Mouse (Mus musculus): Measurements from ENCODE around the gene Kpna2.
"Not testable (repeated sequence)": the region's sequence is repeated elsewhere in the genome, so short reads cannot be mapped to it uniquely, and the experiment has no call there.

Kpna2 gene

GRCm38 (mm10) chr11:107019318-107019717 is 20.0 kb upstream of the Kpna2 start:
- CTCF ChIA-PET = no interaction called here

DNA sequence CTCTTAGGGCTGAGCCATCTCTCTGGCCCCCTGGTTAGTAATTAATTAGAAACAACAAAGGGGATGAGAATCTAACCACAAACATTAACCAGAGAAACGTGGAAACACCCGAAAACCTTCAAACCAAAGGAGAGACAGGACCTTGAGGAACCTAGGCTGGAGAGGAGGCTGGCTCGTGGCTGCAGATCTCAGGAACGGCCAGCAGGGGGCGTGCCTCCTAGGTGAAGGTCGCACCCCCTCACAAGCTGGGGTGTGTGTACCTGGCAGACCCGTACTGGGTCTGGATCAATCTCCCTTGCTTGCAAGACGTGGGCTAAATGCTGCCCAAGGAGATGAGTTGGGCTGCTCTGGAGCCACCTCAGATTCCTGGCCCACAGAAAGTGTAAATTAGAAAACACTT is 19.3 kb upstream of the Kpna2 start:
- CTCF ChIA-PET = interaction anchor here (1.5 kb wide), 1 partner anchor 9 kb away, joined by 7 read pairs; no protein-coding TSS in a partner anchor

- CTCF ChIA-PET = interaction anchor here (1.5 kb wide), 1 partner anchor 10 kb away, joined by 7 read pairs; no protein-coding TSS in a partner anchor
Observed at GRCm38 (mm10) chr11:107017339-107017886, 18.1 kb upstream of the Kpna2 start.

DNA sequence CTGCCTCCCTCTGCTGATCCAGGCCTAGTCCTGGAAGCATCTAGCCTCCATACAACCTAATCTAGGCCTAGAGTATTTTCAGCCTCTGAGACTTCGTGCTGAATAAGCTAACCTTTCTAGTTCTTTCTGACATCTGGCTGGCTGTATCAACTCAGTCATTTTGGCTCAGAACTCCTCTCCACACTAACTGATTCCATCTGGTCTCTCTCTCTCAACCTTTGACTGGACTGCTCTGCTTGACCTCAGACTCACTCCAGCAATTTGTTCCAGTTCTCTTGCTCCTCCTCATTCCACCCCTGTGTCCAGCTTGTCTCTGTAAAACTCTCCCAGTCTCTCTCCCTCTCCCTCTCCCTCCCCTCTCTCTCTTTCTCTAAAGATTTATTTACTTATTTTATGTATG is 17.6 kb upstream of the Kpna2 start:
- CTCF ChIA-PET = no interaction called here

GRCm38 (mm10) chr11:107015535-107016187 is 16.3 kb upstream of the Kpna2 start:
- CTCF ChIA-PET = not testable (repeated sequence)

DNA sequence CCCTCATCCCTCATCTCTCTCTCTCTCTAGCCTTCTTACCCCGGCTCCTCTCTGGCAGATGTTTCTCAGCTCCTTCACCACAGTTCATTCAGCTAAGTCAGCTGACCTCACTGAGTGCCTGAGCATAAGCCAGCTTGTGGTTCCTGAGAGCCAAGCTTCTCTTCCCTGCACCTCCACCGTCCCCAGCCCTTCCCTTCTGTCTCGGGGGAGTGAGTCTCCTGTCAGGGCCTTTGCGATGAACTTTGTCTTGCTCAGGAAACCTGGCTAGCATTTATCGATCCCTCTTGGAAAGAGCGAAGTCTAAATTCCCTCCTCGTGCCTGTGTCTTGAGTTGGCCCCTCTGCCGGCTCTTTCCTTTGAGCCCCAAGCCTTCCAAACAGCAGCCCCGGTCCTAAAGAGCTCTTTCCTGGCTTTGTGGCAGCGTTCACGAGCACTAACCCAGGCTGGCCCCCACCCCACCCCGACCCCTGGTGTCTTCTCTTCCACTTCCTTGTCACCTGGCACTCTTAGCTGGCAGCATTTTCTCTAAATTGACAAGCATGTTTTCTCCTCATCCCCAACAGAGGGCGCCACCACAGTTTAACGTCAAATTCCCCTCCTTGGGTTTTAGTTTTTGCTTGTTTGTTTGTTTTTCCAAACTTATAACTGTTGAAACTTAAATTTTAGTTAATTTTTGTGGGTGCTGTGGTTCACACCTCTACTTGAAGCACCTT is 15.4 kb upstream of the Kpna2 start:
- CTCF ChIA-PET = interaction anchor here (0.6 to 0.7 kb wide), 3 partner anchors 25 to 580 kb away, joined by 4 to 7 read pairs (median 4); no protein-coding TSS in a partner anchor

- CTCF ChIA-PET = interaction anchor here (0.6 to 0.7 kb wide), 2 partner anchors 24 to 123 kb away, joined by 4 to 7 read pairs; no protein-coding TSS in a partner anchor
Observed at GRCm38 (mm10) chr11:107014020-107014585, 14.8 kb upstream of the Kpna2 start.

DNA sequence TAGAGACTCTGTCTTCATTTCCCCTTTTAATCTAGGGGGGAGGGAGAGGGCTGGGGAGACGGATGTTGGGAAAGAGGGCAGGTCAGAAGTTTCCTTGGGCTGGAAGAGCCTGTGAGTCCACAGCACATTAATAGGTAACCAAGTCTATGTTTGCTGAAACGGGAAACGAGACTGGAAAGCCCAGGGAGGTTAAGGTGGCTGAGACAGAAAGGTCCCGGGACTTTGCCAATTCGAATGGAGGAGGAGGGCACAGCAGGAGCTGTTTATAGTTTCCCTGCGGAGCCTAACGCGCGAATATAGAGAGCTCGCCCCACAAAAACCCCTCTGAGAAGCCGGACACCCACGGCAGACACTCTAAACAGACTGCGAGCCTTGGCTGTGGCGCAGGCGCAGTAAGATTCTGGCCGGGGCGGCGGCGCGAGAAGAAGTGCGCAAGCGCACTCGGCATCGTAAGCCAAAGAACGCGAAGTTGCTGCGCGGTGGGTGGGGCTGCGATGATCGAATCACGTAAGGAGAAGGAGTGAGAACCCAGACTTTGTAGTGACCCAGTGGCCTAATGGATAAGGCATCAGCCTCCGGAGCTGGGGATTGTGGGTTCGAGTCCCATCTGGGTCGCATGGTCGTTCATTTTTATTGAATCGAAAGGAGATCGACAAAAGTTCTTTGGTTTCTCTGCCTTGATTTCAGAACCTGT is 13.1 kb upstream of the Kpna2 start:
- CTCF ChIA-PET = interaction anchor here (0.5 to 0.7 kb wide), 4 partner anchors 13 to 797 kb away, joined by 3 to 11 read pairs (median 6); no protein-coding TSS in a partner anchor

DNA sequence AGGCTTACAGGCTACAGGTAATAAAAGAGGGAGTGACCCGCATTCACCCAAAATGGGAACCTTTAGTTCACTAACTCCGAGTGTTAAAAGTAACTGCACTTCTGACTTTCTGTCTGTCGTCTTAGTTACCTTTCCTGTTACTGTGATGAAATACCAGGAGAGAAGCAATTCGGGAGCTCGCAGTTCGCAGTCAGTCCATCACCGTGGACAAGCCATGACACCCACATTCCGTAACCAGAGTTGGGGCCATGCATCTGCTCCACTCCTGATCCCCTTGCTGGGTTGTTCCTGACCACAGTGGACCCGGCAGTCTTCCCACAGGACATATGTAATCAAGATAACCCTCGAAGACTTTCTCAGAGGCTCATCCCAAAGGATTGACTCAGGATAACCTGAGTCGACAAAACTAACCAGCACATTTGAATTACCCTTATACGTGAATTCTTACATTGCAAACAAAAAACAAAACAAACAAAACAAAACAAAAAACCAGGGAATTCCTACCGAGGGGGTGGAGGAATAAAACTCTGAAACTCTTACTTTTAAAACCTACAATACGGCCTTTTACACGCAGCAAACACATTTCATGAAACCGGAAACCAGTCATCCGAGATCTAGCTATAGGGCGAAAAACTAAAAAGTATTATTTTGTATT is 12.5 kb upstream of the Kpna2 start:
- CTCF ChIA-PET = interaction anchor here (0.6 kb wide), 1 partner anchor 17 kb away, joined by 3 read pairs; no protein-coding TSS in a partner anchor

GRCm38 (mm10) chr11:107011171-107011570 is 11.8 kb upstream of the Kpna2 start:
- CTCF ChIA-PET = no interaction called here

GRCm38 (mm10) chr11:107010447-107010846 is 11.1 kb upstream of the Kpna2 start:
- CTCF ChIA-PET = no interaction called here

GRCm38 (mm10) chr11:107005538-107005937 is 6.2 kb upstream of the Kpna2 start:
- CTCF ChIA-PET = no interaction called here

GRCm38 (mm10) chr11:107001760-107002675 is 2.7 kb upstream of the Kpna2 start:
- CTCF ChIA-PET = no interaction called here

DNA sequence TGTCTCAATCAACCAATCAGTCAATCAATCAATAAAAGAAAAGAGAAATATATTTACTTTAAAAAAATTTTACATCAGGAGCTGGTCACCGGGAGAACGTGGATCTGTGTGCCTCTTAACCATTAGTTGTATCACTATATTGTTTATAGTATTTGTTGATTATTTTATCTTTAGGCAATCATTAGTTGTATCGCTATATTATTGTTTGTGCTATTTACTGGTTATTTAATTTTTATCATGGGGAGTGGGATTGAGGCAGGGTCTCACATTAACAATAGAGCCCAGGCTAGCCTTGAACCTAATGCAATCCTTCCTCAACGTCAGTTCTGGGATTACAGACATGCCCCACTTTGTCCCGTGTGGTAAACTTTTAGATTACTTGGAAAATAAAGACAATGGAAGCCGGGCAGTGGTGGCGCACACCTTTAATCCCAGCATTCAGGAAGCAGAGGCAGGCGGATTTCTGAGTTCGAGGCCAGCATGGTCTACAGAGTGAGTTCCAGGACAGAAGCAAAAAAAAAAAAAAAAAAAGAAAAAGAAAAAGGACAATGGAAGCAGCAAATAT is 690 bp upstream of the Kpna2 start:
- CTCF ChIA-PET = interaction anchor here (0.6 kb wide), 2 partner anchors 25 to 114 kb away, joined by 3 to 9 read pairs; partner anchors contain the start of gene 1810010H24Rik

- CTCF ChIA-PET = no interaction called here
Observed at GRCm38 (mm10) chr11:106998651-106999150, 640 bp downstream of the Kpna2 start.

GRCm38 (mm10) chr11:106997976-106998375 is 1.4 kb downstream of the Kpna2 start:
- CTCF ChIA-PET = no interaction called here

GRCm38 (mm10) chr11:106996492-106996891 is 2.8 kb downstream of the Kpna2 start:
- CTCF ChIA-PET = not testable (repeated sequence)

- CTCF ChIA-PET = interaction anchor here (0.7 kb wide), 2 partner anchors 17 to 19 kb away, joined by 3 to 11 read pairs; no protein-coding TSS in a partner anchor
Observed at GRCm38 (mm10) chr11:106994246-106995085, 4.9 kb downstream of the Kpna2 start.

Measured in spleen, embryonic (tissue).